In genomic region chr17:31486616-31487198, GRCm38 (mm10) we compare ENCODE assay signal across 15 mouse cellular contexts. TPM values are rescaled to one million over a fixed set of nuclear protein-coding genes. Genes with fewer than 3 reads are reported as not detected.
A peak's percentile ranks its signal among the peaks of the same experiment; 100 is the strongest.
DNase-seq lines count a peak whose midpoint lies in the region; ATAC-seq and TF ChIP-seq lines count a peak whose summit lies in the region.
"Had no signal": no experiment of that assay in that cellular context is flagged by ENCODE, and none has a peak within 500 bp of the region (broad histone marks: within the 10 kb centered on the region; RNA-seq: fewer than 3 reads in every experiment).

No protein-coding gene starts in this region.

- peak; percentile 32; the same call in 1 of the 2 replicates for ATAC-seq in hindbrain, embryonic 15.5 days (ENCODE audit: low FRiP score, low read depth)
- peak; percentile 81 for ATAC-seq in midbrain, embryonic 16.5 days

- no peak overlapping the region for H3K9ac ChIP-seq in hindbrain, embryonic 15.5 days
- H3K9ac ChIP-seq in midbrain, embryonic 16.5 days (ENCODE audit: low read depth, low read length) = 0 out of 2 replicates have a peak overlapping the region, but pooled peaks have one; percentile 1
- H3K9ac ChIP-seq: embryonic facial prominence, embryonic 13.5 days had no signal

- H3K4me3 ChIP-seq in hindbrain, embryonic 15.5 days = no peak overlapping the region
- H3K4me3 ChIP-seq in midbrain, embryonic 16.5 days (ENCODE audit: low read depth, low read length) = no peak overlapping the region
- H3K4me3 ChIP-seq: embryonic facial prominence, embryonic 13.5 days; myocyte had no signal

- H3K27me3 ChIP-seq in hindbrain, embryonic 15.5 days = no peaks in the 10 kb centered on the region
- H3K27me3 ChIP-seq in midbrain, embryonic 16.5 days (ENCODE audit: control insufficient read depth, insufficient read depth, low read depth, low read length) = no peaks in the 10 kb centered on the region
- H3K27me3 ChIP-seq: embryonic facial prominence, embryonic 13.5 days had no signal

- no peak for TF ChIP-seq CTCF in brain, embryonic 14.5 days (IDR thresholded peaks at IDR 0.05; ENCODE audit: borderline replicate concordance, extremely low read depth, insufficient read depth, insufficient read length)

- peak overlapping the region; percentile 62 for H3K27ac ChIP-seq in hindbrain, embryonic 15.5 days (replicated peaks)
- peak overlapping the region; percentile 6 for H3K27ac ChIP-seq in midbrain, embryonic 16.5 days (ENCODE audit: low read length)
- H3K27ac ChIP-seq: embryonic facial prominence, embryonic 13.5 days; macrophage had no signal

- intact Hi-C loops in left cerebral cortex, postnatal 14 days (cut with DNase I) = no loop called here

- no peak for TF ChIP-seq POLR2A in brain, embryonic 14.5 days (IDR thresholded peaks at IDR 0.05; ENCODE audit: borderline replicate concordance, extremely low read depth, insufficient read depth, insufficient read length, poor library complexity, severe bottlenecking)

- H3K36me3 ChIP-seq in hindbrain, embryonic 15.5 days = no peaks in the 10 kb centered on the region
- no peaks in the 10 kb centered on the region for H3K36me3 ChIP-seq in midbrain, embryonic 16.5 days (ENCODE audit: control insufficient read depth, insufficient read depth, low read length)
- H3K36me3 ChIP-seq: embryonic facial prominence, embryonic 13.5 days had no signal

- peaks cover 11% of the 10 kb centered on the region; the same call in 1 of the 2 replicates for H3K4me1 ChIP-seq in hindbrain, embryonic 15.5 days (replicated peaks)
- 0 out of 2 replicates have a peak, but pooled peaks cover 5% of the 10 kb centered on the region for H3K4me1 ChIP-seq in midbrain, embryonic 16.5 days (ENCODE audit: control insufficient read depth, insufficient read depth, low read length)

- H3K9me3 ChIP-seq in hindbrain, embryonic 15.5 days = no peaks in the 10 kb centered on the region
- no peaks in the 10 kb centered on the region for H3K9me3 ChIP-seq in midbrain, embryonic 16.5 days (replicated peaks; ENCODE audit: control insufficient read depth, low read length, poor library complexity, severe bottlenecking)
- H3K9me3 ChIP-seq: embryonic facial prominence, embryonic 13.5 days had no signal

- 58% methylated on average over 10 of the region's 10 CpGs for WGBS in hindbrain, embryonic 15.5 days
- 48% methylated on average over 10 of the region's 10 CpGs for WGBS in midbrain, embryonic 16.5 days

- H3K4me2 ChIP-seq in hindbrain, embryonic 15.5 days = no peak overlapping the region
- H3K4me2 ChIP-seq in midbrain, embryonic 16.5 days (ENCODE audit: low read length) = no peak overlapping the region
- H3K4me2 ChIP-seq: embryonic facial prominence, embryonic 13.5 days had no signal

- peak; percentile 58 for DNase-seq in brain, adult 2 months (ENCODE audit: low read depth, low spot score)
- DNase-seq in brain, embryonic 14.5 days (ENCODE audit: low read depth) = peak; percentile 65
- DNase-seq in urinary bladder, postnatal 14 days (ENCODE audit: low spot score) = no peak
- no peak for DNase-seq in left cerebral cortex, postnatal 14 days (ENCODE audit: low spot score in 2 of 2)
- no peak for DNase-seq in frontal cortex, postnatal 36 days (ENCODE audit: low spot score in 2 of 2)
- DNase-seq: cerebellum, adult 11 months; heart, adult 11 months; left cerebral cortex, postnatal 4 days; right cerebral cortex, adult 18-20 months; thymus, adult 2 months had no signal

RNA-seq across cellular contexts. Expression of gene Wdr4, which starts 33.1 kb away (rescaled TPM):
- 40.9 and 50.4 TPM in 2 replicates for polyA plus RNA-seq in brain, embryonic 14.5 days (2012; rRNA removed)
- 37.2 and 38.1 TPM in 2 replicates for polyA plus RNA-seq in hindbrain, embryonic 15.5 days (2015; fragmentation: Nextera tagmentation; extraction: Ambion mirVana)
- 38.5 and 43.7 TPM in 2 replicates for polyA plus RNA-seq in midbrain, embryonic 16.5 days (2015; fragmentation: Nextera tagmentation; extraction: Ambion mirVana)
- 10 to 100 TPM; 26.5 to 28.0 TPM for total RNA-seq in left cerebral cortex, postnatal 14 days (2021)

RNA-seq across cellular contexts. Expression of gene Ndufv3, which starts 33.2 kb away (rescaled TPM):
- 150 and 186 TPM in 2 replicates for polyA plus RNA-seq in brain, embryonic 14.5 days (2012; rRNA removed)
- polyA plus RNA-seq in hindbrain, embryonic 15.5 days (2015; fragmentation: Nextera tagmentation; extraction: Ambion mirVana) = 445 and 471 TPM in 2 replicates
- 400 and 424 TPM in 2 replicates for polyA plus RNA-seq in midbrain, embryonic 16.5 days (2015; fragmentation: Nextera tagmentation; extraction: Ambion mirVana)
- 100 to 1,000 TPM; 311 to 320 TPM for total RNA-seq in left cerebral cortex, postnatal 14 days (2021)

Comparison
In these comparisons a context has a peak if more than half of its experiments do, and no peak if none do; other contexts are left out.
1. DNase-seq: peak in brain, adult 2 months (single experiment) and brain, embryonic 14.5 days (single experiment); none in urinary bladder, postnatal 14 days (single experiment), left cerebral cortex, postnatal 14 days (0 of 2) and frontal cortex, postnatal 36 days (0 of 2).